Mouse (Mus musculus) layer of hippocampus, adult 18-20 months (tissue): ENCODE results near the gene Gpr153. TPM values are rescaled to one million over a fixed set of nuclear protein-coding genes. Genes with fewer than 3 reads are reported as not detected.

Experiments used
- DNase-seq, 2 experiments: peaks; one replicate each; pipeline ENCODE4 v3.0.0; 2022; ENCODE audit warnings: low spot score in 2 of 2
- total RNA-seq, 2 experiments: library from RNA; stranded (reverse); gene quantifications; 2 replicates each; pipeline ENCODE4 v1.2.3; 2021

The Gpr153 gene
- total RNA-seq, 2 experiments from 2014 or later: 5.0 to 6.5 TPM

DNA sequence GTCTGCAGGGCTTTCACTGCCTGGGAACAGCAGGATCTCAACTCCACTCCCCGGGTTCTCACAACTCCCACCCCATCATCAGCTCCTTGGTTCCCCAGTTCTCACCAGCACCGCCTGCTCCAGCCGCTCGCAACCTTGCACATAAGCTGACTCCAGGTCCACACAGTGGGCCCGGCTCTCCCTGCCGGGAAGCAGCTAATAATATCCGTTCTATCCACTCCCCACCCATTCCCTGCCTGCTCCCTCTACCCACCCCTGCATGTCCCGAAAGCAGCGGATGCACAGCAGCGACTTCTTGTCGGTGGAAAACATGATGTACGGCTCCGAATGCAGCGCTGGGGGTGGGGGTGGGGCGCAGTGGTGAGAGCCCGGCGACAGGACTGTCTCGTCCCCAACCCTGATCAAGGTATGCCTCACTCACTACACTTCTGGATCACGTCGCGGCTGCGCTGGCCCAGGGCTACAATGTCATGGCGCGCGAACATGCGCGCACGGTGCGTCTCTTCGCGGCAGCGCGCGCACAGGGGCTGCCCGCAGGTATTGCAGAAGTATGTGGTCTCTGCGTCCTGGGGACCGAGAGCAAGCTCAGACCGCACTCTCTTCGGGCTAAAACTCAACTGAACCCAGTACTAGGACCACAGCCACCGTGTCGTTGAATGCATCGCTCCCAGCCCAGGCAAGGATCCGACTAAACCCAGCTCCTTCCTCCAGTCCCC lies 41.6 kb downstream of the Gpr153 start:
- no peak for DNase-seq

DNA sequence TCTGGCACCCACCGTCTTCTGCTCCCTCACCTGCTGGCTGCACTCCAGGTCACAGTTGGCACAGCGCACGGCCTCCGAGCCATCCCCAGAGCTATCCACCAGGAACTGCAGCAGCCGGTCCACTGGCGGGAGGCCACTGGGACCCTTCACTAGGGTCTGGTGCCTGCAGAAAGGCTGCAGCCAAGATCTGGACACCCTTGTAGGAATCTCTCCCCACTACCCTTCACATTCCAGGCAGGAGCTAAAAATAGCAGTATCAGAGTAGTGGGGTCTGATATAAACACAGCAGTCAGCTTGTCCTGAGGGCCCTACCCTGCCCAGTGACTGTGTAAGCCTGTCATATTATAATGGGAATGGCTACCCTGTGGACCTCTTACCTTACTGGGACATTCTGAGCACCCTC lies 43.6 kb downstream of the Gpr153 start:
- DNase-seq: no peak

DNA sequence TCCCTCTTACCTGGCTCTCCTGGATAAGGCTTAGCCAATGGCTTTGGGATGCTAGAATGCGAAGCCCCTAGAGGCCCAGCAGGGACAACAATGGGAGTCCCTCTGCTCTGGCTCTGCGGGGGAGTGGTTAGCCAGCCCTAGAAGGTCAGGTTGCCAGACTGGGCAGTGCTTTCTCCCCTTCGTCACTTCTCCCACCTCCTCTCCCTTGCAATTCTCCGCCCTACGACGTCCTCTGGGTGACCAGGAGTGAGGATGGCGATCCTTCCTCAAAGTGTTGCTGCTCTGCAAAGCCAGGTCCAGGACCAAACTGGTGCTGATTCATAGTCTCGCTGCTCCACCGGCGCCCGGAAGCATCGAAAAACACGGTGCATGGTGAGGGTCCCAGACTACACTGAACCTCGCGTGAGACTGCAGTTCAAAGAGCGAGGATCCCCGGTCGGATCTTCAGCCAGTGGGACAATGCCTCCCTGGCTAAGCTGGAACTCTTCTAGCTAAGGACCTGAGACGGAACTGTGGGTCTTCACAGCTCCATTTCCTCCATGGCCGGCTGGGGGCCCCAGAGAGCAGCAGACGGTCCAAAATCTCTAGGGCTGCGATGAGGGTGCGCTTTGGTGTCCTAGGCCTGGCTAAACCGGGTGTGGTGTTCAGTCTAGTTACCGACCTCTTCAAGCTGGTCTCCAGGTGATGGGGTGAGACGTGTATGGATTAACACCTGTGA lies 44.6 kb downstream of the Gpr153 start, which contains the start of gene Rnf207:
Gene Rnf207, minus strand, starts transcription at position 477 of the 718 bp plus-strand sequence.
- DNase-seq: peak in 1 of 2 experiments; percentile 68

DNA sequence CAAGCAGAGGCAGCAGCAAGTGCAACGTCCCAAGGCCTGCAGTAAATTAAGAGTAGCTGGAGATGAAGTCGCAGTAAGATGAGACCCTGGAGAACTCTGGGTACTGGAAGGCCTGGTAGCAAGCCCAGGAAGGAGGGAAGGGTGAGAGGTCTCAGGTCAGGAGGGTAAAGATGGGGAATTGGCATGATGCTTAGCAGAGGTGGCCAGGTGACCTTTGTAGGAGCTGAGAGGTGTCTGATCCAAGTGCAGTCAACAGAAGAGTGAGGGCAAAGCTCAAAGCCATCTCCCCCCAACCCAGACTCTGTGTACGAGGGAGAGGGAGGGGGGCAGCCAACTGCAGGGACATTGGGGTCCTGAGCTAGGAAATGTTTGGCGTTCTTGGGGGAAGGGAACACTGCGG lies 47.4 kb downstream of the Gpr153 start:
- no peak for DNase-seq

DNA sequence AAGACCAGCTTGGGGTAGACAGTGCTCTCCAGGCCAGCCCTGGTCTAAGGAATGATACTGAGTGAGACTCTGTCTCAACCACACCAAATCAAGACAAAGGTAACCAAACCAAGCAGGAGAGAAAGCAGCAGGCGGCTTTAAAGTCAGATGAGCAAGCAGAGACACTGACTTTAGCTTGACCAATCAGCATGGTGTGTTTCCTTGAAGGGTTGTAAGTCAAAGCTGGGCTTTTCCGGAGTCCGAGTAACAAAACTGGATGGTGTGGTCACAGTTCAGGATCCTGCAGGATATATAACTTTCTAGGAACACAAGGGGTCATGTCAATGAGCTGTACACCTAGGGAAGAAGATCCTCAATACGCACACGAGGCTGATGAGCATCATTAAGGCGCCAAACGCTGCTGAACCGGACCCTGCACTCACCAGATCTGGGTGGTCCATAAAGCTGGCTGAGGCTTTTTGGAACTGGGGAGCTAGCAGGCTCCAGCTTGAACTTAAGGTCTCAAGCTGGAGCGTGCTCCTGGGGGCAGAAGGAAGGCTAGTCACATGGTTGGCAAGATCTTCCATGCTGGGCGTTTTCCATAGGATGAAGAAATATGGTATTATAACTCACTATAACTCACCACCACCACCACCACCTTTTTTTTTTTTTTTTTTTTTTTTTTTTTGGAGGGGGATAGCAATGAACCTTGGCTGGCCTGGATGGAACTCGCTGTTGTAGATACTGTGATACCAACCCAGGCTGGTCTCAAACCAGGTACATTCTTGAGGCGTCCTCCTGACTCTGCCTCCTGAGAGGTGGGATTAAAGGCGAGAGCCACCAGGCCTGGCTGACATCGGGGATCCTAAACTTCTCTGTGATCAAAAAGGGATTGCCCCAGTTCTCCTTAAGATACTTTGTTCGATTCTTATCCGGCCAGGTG lies 50.9 kb downstream of the Gpr153 start:
- DNase-seq: no peak

DNA sequence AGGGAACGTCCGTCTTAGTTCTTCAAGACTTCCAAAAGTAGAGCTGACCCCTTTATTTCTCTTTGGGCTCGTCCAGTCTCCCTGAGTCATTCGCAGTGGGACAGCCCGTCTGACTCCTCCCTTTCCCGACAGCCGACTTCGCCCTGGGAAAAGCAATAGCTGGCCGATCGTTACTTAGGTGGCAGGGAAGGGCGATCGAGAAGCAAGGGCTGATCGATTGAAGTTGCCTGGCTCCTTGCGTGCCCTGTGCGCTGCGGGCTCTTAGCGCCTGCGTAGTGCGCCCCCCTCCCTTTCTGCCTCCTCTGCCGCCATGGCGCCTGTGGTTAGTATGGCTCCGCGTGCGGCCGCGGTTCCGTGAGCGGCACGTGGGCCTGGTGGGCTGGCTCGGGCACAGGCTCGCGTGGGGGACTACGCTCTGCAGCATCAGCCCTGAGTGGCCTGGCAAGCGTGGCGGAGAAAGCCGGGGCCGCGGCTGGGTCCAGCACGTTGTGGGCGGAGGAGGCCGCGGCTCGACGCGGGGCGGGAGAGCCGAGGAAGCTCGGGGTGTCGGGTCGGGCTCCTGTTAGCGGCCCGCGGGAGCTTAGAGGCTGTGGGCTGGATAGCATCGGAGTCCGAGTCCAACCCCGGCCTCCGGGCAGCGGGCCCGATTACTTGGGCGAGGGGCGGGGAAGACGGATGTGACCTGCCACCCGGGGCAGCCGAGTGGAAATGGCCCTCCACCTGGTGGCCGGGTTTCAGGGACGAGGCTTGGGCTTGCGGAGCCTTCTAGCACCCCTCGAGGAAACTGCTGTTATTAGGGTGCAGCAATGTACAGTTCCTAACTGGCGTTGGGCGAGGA lies 51.8 kb downstream of the Gpr153 start, which contains the start of gene Rpl22:
Gene Rpl22, plus strand, starts transcription at position 169 of the 838 bp plus-strand sequence.
- DNase-seq: peak; percentile 96 to 97

DNA sequence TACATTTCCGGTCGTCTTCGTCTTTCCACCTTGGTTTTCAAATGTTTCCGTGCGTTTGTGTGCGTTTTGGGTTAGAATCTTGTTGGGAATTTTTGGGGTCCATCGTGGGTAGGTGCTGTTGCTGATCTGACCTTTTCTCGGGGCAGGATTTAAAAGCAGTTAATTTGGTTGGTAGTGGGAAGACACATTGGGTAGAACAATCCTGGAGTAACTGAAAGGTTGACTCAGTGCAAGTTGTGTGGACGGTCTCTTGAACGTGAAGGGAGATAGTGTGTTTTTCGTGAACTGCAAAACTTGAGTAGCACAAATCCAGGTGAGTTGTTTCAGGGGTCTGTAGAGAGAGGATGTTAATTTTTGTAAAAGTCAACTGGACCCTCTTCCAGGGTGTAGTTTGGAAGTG lies 52.5 kb downstream of the Gpr153 start:
- no peak for DNase-seq

DNA sequence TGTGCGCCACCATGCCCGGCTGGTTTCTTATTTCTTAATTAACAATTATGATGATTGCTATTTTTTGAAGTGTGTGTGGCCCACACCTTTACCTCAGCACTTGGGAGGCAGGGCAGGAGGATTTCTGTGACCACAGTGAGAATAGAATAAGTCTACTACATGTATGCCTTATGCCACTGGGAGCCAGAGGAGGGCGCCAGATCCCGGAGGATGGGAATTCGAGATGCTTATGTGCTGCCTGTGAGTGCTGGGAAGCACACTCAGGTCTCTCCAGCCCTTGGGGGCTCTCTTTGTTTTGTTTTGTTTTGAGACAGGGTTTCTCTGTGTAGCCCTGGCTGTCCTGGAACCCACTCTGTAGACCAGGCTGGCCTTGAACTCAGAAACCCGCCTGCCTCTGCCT lies 54.7 kb downstream of the Gpr153 start:
- DNase-seq: no peak

DNA sequence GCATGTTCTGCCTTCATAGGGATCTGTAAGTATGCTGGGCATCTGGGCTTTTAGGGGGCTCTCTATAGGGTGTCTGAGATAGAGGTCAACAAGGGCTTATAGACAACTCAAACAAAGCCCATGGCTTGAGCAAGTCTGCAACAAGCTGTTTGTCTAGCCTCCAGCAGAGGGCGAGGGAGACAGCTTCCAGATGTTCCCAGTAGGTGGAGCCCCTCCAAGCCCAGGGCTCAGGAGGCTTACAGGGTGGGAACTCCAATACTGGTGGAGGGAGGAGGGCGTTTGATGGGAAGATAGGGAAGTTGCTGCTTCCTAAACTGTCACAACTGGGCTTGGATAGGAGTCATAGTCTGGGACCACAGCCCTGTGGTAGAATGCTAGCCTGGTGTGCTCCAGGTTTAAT lies 58.9 kb downstream of the Gpr153 start:
- DNase-seq: peak in 1 of 2 experiments; percentile 69

DNA sequence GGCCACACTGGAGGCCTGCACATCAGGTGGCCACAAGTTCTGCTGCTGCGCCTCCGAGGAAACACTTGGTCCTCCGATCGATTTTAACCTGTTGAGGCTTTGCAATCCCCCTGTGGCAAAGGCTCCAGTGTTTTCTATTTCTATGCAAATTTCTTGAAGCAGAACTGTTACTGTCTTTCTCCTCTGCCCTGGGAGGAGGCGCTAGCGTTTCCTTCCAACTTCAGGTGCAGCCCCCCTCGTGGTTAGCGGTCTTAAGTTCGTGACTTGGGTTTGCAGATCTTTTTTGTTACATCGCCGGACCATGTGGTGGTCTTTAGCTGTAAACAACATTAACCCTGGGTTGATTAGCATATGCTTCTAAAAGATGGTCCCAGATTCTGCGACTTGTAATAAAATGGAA lies 59.6 kb downstream of the Gpr153 start:
- no peak for DNase-seq

Other genes starting within 250 kb of the Gpr153 start
- 10 to 100 TPM; 11.2 to 12.8 TPM for gene Zbtb48, start 246.6 kb upstream of the Gpr153 start, total RNA-seq
- under 1 TPM; 0.41 to 0.64 TPM for gene Tas1r1, start 235.7 kb upstream of the Gpr153 start, total RNA-seq
- gene Nol9, start 234.9 kb upstream of the Gpr153 start, total RNA-seq: 10 to 100 TPM; 18.3 to 19.3 TPM
- 100 to 1,000 TPM; 147 to 149 TPM for gene Plekhg5, start 201.7 kb upstream of the Gpr153 start, total RNA-seq
- 10 to 100 TPM; 40.4 to 49.5 TPM for gene Tnfrsf25, start 158.3 kb upstream of the Gpr153 start, total RNA-seq
- 1 to 10 TPM; 2.8 to 3.0 TPM for gene Espn, start 121.9 kb upstream of the Gpr153 start, total RNA-seq
- not detected for gene Hes2, start 115.4 kb upstream of the Gpr153 start, total RNA-seq
- gene Acot7, start 96.1 kb upstream of the Gpr153 start, total RNA-seq: 100 to 1,000 TPM; 329 to 352 TPM
- gene Hes3, start 17.4 kb downstream of the Gpr153 start, total RNA-seq: not detected
- gene Icmt, start 23.0 kb downstream of the Gpr153 start, total RNA-seq: 10 to 100 TPM; 41.6 to 45.4 TPM
- 10 to 100 TPM in 1 of 2 experiments, 1 to 10 TPM in 1; 8.1 to 10.2 TPM for gene Rnf207, start 44.8 kb downstream of the Gpr153 start, total RNA-seq
- gene Rpl22, start 51.5 kb downstream of the Gpr153 start, total RNA-seq: 100 to 1,000 TPM; 204 to 205 TPM
- gene Chd5, start 64.4 kb downstream of the Gpr153 start, total RNA-seq: 100 to 1,000 TPM; 129 to 131 TPM
- gene Nphp4, start 202.5 kb downstream of the Gpr153 start, total RNA-seq: 10 to 100 TPM; 25.6 to 26.1 TPM
- 100 to 1,000 TPM; 760 to 810 TPM for gene Kcnab2, start 203.6 kb downstream of the Gpr153 start, total RNA-seq